Mouse (Mus musculus): ENCODE results near the gene Prnd. TPM values are rescaled to one million over a fixed set of nuclear protein-coding genes. Genes with fewer than 3 reads are reported as not detected.
A peak's percentile ranks its signal among the peaks of the same experiment; 100 is the strongest.

The Prnd gene
- polyA plus RNA-seq, 1 experiment from 2014 or later = 6.9 TPM

- Histone ChIP-seq H3K4me3 (ENCODE audit: low read depth, low read length) (no peak overlapping the region), H3K9ac (ENCODE audit: low read length) (no peak overlapping the region), H3K27ac (ENCODE audit: low read depth, low read length) (no peak overlapping the region), H3K9me3 (ENCODE audit: control insufficient read depth, low read length) (no peaks in the 10 kb centered on the region), H3K27me3 (ENCODE audit: control insufficient read depth, insufficient read depth, low read length) (no peaks in the 10 kb centered on the region; the same call in 1 of the 2 replicates), H3K4me1 (ENCODE audit: control insufficient read depth, insufficient read depth, low read length) (no peaks in the 10 kb centered on the region), H3K4me2 (no peak overlapping the region), H3K36me3 (ENCODE audit: control insufficient read depth, insufficient read depth, low read length) (no peaks in the 10 kb centered on the region)
- WGBS = 92% methylated on average over 16 of the region's 16 CpGs
- ATAC-seq (ENCODE audit: low FRiP score) = no peak
- no peak for DNase-seq (ENCODE audit: low spot score, missing footprints)
These were observed 4.3 kb upstream of the Prnd start for GRCm38 (mm10) chr2:131946351-131946750.

- H3K9ac ChIP-seq (ENCODE audit: low read length) = no peak overlapping the region
- peaks cover 5% of the 10 kb centered on the region for H3K27me3 ChIP-seq (ENCODE audit: control insufficient read depth, insufficient read depth, low read length)
- peaks cover 2% of the 10 kb centered on the region; the same call in 1 of the 2 replicates for H3K4me1 ChIP-seq (ENCODE audit: control insufficient read depth, insufficient read depth, low read length)
- peak; percentile 71 for DNase-seq (ENCODE audit: low spot score, missing footprints)
- H3K9me3 ChIP-seq (ENCODE audit: control insufficient read depth, low read length) = no peaks in the 10 kb centered on the region
- no peak overlapping the region for H3K4me3 ChIP-seq (ENCODE audit: low read depth, low read length)
- H3K4me2 ChIP-seq = no peak overlapping the region
- H3K36me3 ChIP-seq (ENCODE audit: control insufficient read depth, insufficient read depth, low read length) = no peaks in the 10 kb centered on the region
- ATAC-seq (ENCODE audit: low FRiP score) = no peak
- H3K27ac ChIP-seq (ENCODE audit: low read depth, low read length) = no peak overlapping the region
- 79% methylated on average over 3 of the region's 3 CpGs for WGBS
These were observed 2.5 kb upstream of the Prnd start for GRCm38 (mm10) chr2:131948156-131948555.

DNA sequence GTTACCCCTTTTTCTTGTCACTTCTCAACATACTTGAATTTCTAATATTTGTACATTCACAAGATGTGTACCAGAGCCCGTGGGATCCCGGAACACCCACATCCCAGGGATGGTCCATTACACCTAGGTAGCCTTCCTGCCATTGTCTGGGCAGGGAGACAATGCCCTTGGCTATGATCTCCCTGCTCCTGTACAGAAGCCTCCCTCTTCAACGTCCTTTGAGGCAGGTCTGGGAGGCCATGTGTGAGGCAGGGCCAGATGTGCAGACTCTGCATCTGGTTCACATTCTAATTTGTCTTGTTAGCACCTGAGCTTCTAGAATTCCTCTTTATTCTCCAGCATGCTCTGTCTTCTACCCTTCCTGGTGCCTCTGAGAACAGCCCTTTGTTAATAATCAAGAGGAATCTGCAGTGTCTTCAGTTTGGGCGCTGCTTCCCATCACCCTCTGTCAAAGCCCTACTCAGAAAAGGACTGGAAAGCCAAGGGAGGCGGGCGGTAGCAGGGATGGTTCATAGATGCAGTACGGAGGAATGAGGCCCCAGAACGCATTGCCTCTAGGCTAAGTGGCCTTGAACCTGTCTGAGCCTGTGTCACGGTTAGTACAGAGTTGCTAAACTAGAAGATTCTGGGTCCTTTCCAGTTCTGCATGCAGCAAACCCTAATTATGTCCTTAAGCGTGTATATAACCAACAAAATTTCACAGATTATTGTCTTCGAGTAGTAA is 1.6 kb upstream of the Prnd start:
- DNase-seq (ENCODE audit: low spot score, missing footprints) (peak; percentile 14), ATAC-seq (ENCODE audit: low FRiP score) (no peak)
- Histone ChIP-seq H3K9me3 (ENCODE audit: control insufficient read depth, low read length) (no peaks in the 10 kb centered on the region), H3K27ac (ENCODE audit: low read depth, low read length) (no peak overlapping the region), H3K9ac (ENCODE audit: low read length) (no peak overlapping the region), H3K36me3 (ENCODE audit: control insufficient read depth, insufficient read depth, low read length) (no peaks in the 10 kb centered on the region), H3K4me3 (ENCODE audit: low read depth, low read length) (no peak overlapping the region), H3K4me2 (no peak overlapping the region), H3K4me1 (ENCODE audit: control insufficient read depth, insufficient read depth, low read length) (peaks cover 5% of the 10 kb centered on the region; the same call in 1 of the 2 replicates), H3K27me3 (ENCODE audit: control insufficient read depth, insufficient read depth, low read length) (peaks cover 10% of the 10 kb centered on the region)
- 77% methylated on average over 11 of the region's 11 CpGs for WGBS

DNA sequence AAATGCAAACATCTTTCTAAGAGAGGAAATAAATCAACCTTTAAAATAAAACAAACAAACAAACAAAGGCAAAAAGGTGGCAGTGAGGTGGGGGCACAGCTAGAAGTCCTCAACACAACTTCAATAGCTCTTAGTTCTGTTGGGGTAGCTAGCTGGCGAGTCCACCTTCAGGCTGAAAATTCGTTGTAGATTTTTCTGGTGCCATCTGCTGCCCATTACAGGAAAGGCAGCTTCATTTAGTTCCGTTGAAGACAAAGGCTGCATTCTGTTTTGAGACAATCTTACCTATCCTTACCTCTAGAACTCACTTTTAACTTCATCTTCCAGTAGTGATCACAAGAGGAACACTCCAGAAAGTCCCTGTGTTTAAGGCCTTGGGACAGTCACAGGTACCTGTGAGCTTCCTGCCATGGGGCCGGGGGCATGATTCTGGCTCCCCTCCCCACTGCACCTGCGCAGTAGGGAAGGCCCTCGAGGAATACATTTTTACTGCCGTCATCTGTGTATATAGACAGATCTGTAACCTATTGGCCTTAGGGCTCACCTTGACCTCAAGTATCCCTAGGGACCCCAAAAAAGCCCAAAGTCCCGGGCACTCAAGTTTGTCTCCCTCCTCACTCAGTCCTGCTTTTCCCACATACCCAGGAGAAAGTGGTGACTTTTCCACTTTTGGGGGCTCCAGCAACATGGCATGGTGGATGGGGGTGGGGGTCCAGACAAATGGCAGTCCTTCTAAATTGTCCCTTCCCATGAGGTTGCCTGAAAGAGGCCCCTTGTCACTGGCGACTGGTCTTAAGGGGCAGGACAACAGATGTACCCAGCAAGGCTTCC is 679 bp upstream of the Prnd start:
- DNase-seq (ENCODE audit: low spot score, missing footprints) = peak; percentile 93
- no peaks in the 10 kb centered on the region for H3K36me3 ChIP-seq (ENCODE audit: control insufficient read depth, insufficient read depth, low read length)
- H3K9me3 ChIP-seq (ENCODE audit: control insufficient read depth, low read length) = no peaks in the 10 kb centered on the region
- peaks cover 16% of the 10 kb centered on the region for H3K27me3 ChIP-seq (ENCODE audit: control insufficient read depth, insufficient read depth, low read length)
- no peak overlapping the region for H3K9ac ChIP-seq (ENCODE audit: low read length)
- H3K27ac ChIP-seq (ENCODE audit: low read depth, low read length) = no peak overlapping the region
- H3K4me2 ChIP-seq = no peak overlapping the region
- H3K4me3 ChIP-seq (ENCODE audit: low read depth, low read length) = no peak overlapping the region
- peak; percentile 41; the same call in 1 of the 2 replicates for ATAC-seq (ENCODE audit: low FRiP score)
- WGBS = 47% methylated on average over 9 of the region's 9 CpGs
- H3K4me1 ChIP-seq (ENCODE audit: control insufficient read depth, insufficient read depth, low read length) = peaks cover 5% of the 10 kb centered on the region; the same call in 1 of the 2 replicates

GRCm38 (mm10) chr2:131952456-131952855 is 1.8 kb downstream of the Prnd start:
- DNase-seq (ENCODE audit: low spot score, missing footprints) = peak; percentile 72
- H3K27me3 ChIP-seq (ENCODE audit: control insufficient read depth, insufficient read depth, low read length) = peaks cover 16% of the 10 kb centered on the region
- 64% methylated on average over 2 of the region's 2 CpGs for WGBS

DNA sequence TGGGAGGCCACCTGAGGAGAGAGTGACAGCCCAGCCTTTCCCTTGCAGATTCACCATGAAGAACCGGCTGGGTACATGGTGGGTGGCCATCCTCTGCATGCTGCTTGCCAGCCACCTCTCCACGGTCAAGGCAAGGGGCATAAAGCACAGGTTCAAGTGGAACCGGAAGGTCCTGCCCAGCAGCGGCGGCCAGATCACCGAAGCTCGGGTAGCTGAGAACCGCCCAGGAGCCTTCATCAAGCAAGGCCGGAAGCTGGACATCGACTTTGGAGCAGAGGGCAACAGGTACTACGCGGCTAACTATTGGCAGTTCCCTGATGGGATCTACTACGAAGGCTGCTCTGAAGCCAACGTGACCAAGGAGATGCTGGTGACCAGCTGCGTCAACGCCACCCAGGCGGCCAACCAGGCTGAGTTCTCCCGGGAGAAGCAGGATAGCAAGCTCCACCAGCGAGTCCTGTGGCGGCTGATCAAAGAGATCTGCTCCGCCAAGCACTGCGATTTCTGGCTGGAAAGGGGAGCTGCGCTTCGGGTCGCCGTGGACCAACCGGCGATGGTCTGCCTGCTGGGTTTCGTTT is 2.4 kb downstream of the Prnd start:
- H3K36me3 ChIP-seq (ENCODE audit: control insufficient read depth, insufficient read depth, low read length) = no peaks in the 10 kb centered on the region
- H3K4me1 ChIP-seq (ENCODE audit: control insufficient read depth, insufficient read depth, low read length) = peaks cover 5% of the 10 kb centered on the region; the same call in 1 of the 2 replicates
- H3K9me3 ChIP-seq (ENCODE audit: control insufficient read depth, low read length) = no peaks in the 10 kb centered on the region
- H3K4me3 ChIP-seq (ENCODE audit: low read depth, low read length) = no peak overlapping the region
- peak; percentile 85 for DNase-seq (ENCODE audit: low spot score, missing footprints)
- H3K27ac ChIP-seq (ENCODE audit: low read depth, low read length) = no peak overlapping the region
- H3K9ac ChIP-seq (ENCODE audit: low read length) = no peak overlapping the region
- peak overlapping the region; percentile 22 for H3K4me2 ChIP-seq
- peaks cover 16% of the 10 kb centered on the region for H3K27me3 ChIP-seq (ENCODE audit: control insufficient read depth, insufficient read depth, low read length)
- ATAC-seq (ENCODE audit: low FRiP score) = no peak
- 20% methylated on average over 29 of the region's 29 CpGs for WGBS

More at GRCm38 (mm10) chr2:131952456-131952855, 1.8 kb downstream of the Prnd start:
- H3K4me1 ChIP-seq (ENCODE audit: control insufficient read depth, insufficient read depth, low read length) = peaks cover 5% of the 10 kb centered on the region; the same call in 1 of the 2 replicates
- ATAC-seq (ENCODE audit: low FRiP score) = no peak
- H3K4me2 ChIP-seq = no peak overlapping the region
- no peak overlapping the region for H3K4me3 ChIP-seq (ENCODE audit: low read depth, low read length)
- no peaks in the 10 kb centered on the region for H3K9me3 ChIP-seq (ENCODE audit: control insufficient read depth, low read length)
- no peak overlapping the region for H3K27ac ChIP-seq (ENCODE audit: low read depth, low read length)
- no peak overlapping the region for H3K9ac ChIP-seq (ENCODE audit: low read length)
- H3K36me3 ChIP-seq (ENCODE audit: control insufficient read depth, insufficient read depth, low read length) = no peaks in the 10 kb centered on the region

- Histone ChIP-seq H3K4me1 (ENCODE audit: control insufficient read depth, insufficient read depth, low read length) (peaks cover 5% of the 10 kb centered on the region; the same call in 1 of the 2 replicates), H3K4me3 (ENCODE audit: low read depth, low read length) (no peak overlapping the region)
- no peak for ATAC-seq (ENCODE audit: low FRiP score)
These were observed 3.0 kb downstream of the Prnd start for GRCm38 (mm10) chr2:131953711-131954110.

GRCm38 (mm10) chr2:131954835-131955234 is 4.2 kb downstream of the Prnd start:
- Histone ChIP-seq H3K27me3 (ENCODE audit: control insufficient read depth, insufficient read depth, low read length) (peaks cover 16% of the 10 kb centered on the region), H3K9me3 (ENCODE audit: control insufficient read depth, low read length) (no peaks in the 10 kb centered on the region), H3K27ac (ENCODE audit: low read depth, low read length) (no peak overlapping the region), H3K9ac (ENCODE audit: low read length) (no peak overlapping the region), H3K36me3 (ENCODE audit: control insufficient read depth, insufficient read depth, low read length) (no peaks in the 10 kb centered on the region), H3K4me1 (ENCODE audit: control insufficient read depth, insufficient read depth, low read length) (peaks cover 5% of the 10 kb centered on the region; the same call in 1 of the 2 replicates), H3K4me2 (peak overlapping the region; percentile 50), H3K4me3 (ENCODE audit: low read depth, low read length) (peak overlapping the region; percentile 29)
- ATAC-seq (ENCODE audit: low FRiP score) (peak; percentile 38; the same call in 1 of the 2 replicates), DNase-seq (ENCODE audit: low spot score, missing footprints) (no peak)
- WGBS = 64% methylated on average over 9 of the region's 9 CpGs

More at GRCm38 (mm10) chr2:131953711-131954110, 3.0 kb downstream of the Prnd start:
- Histone ChIP-seq H3K36me3 (ENCODE audit: control insufficient read depth, insufficient read depth, low read length) (no peaks in the 10 kb centered on the region), H3K9ac (ENCODE audit: low read length) (no peak overlapping the region), H3K27ac (ENCODE audit: low read depth, low read length) (no peak overlapping the region), H3K4me2 (no peak overlapping the region), H3K27me3 (ENCODE audit: control insufficient read depth, insufficient read depth, low read length) (peaks cover 16% of the 10 kb centered on the region), H3K9me3 (ENCODE audit: control insufficient read depth, low read length) (no peaks in the 10 kb centered on the region)
- WGBS = 90% methylated on average over 4 of the region's 4 CpGs
- DNase-seq (ENCODE audit: low spot score, missing footprints) = peak; percentile 73
